Mouse (Mus musculus): ENCODE data around the gene Clk2. TPM values are rescaled to one million over a fixed set of nuclear protein-coding genes. Genes with fewer than 3 reads are reported as not detected.

Gene Clk2
- total RNA-seq, 2 experiments from 2014 or later, result 40.9 to 45.0 TPM

DNA sequence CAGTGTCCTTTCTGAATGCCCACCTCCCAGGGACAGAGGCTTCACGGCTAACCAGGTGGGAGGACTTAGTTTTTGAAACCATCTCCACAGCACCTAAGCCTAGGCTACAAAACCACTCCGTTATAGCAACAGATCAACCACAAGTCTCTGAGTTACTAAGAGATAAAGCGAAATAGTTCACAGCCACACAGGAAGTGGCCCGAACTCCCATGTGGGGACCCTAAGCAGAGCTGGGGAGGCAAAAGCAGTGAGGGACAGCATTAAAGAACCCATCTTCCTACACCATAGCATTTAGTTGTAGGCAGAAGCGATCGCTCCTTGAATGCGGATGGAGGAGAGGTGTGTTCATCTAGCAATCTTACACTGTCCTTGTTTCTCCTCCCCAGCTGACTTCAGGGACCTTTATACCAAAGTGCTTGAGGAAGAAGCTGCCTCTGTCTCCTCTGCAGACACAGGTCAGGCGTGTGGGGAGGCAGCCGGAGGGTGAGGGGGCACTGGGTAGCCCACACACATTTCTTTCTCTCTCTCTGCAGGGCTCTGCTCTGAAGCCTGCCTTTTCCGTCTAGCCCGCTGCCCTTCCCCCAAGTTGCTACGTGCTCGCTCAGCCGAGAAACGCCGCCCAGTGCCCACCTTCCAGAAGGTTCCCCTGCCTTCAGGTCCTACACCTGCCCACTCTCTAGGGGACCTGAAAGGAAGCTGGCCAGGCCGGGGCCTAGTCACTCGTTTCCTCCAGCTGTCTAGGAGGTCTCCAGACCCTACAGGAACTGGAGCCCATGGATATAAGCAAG lies 23.3 kb downstream of the Clk2 start:
- DNase-seq (ENCODE audit: low spot score in 2 of 2), result no peak

DNA sequence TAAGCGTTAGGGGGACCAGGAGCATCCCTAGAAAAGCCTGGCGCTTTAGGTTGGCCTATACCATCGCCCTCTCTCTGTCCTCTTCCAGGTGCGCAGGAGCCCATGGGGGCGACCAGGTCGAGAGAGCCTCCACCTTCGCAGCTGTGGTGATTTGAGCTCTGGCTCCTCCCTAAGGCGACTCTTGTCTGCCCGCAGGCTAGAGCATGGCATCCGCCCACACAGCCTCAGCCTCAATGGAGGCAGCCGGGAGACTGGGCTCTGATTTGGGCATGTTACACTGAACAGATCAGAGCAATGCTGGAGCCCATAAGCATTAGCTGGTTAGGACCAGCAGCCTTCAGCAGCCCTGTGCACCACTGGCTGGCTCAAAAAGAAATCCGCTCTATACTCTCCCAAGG lies 23.9 kb downstream of the Clk2 start:
- peak in 1 of 2 experiments; percentile 36 for DNase-seq (ENCODE audit: low spot score in 2 of 2)

DNA sequence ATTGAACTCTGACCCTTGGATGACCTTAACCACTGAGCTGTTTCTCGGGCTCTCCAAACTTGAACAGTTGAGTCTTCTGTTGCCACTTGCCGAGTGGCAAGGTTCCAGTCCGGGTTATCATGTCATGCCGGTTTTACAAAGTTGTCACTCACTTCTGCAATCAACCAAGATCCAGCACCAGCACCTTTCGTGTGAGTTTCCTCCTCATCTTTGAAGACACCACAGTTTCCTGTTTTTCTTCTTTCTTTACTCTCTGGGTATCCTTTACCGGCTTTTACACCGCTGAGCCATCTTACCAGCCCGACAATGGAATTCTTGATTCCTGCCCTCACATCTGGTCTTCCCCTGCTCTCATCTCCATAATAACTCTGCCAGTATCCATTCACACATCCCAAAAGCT lies 25.8 kb downstream of the Clk2 start:
- DNase-seq (ENCODE audit: low spot score in 2 of 2), result no peak

DNA sequence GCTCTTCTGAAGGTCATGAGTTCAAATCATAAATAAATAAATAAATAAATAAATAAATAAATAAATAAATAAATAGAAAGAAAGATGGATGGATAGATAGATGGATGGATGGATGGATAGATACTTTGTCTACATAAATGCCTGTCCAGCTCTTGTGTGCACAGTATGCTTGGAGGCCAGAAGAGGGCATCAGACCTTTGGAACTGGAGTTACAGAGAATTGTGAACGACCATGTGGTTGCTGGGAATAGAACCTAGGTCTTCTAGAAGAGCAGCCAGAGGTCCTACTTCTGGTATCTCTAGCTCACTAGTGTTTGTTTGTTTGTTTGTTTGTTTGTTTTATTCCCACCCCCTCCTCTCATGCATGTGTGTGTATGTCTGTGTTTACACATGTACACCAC lies 28.8 kb downstream of the Clk2 start:
- no peak for DNase-seq (ENCODE audit: low spot score in 2 of 2)

GRCm38 (mm10) chr3:89193853-89194252 lies 29.3 kb downstream of the Clk2 start:
- no peak for DNase-seq (ENCODE audit: low spot score in 2 of 2)

- peak; percentile 78 to 82 for DNase-seq (ENCODE audit: low spot score in 2 of 2)
Observed at GRCm38 (mm10) chr3:89195979-89196877, 31.6 kb downstream of the Clk2 start.

DNA sequence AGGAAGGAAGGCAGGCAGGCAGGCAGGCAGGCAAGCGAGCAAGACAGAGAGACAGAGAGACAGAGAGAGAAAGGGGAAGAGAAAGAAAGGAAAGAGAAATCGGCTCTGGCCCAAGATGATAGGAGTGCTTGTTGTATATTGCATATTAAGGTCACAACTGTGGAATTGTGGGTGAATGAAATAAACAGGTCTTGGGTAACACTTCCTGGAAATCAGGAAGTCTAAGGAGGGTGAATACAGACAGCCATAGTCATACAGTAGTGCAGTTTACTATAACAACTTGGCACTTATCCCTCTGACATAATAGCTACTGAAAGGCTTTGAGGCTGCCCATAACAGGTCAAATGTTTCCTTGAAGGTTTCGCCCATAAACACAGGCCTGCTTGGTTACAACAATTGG lies 35.2 kb downstream of the Clk2 start:
- no peak for DNase-seq (ENCODE audit: low spot score in 2 of 2)

DNA sequence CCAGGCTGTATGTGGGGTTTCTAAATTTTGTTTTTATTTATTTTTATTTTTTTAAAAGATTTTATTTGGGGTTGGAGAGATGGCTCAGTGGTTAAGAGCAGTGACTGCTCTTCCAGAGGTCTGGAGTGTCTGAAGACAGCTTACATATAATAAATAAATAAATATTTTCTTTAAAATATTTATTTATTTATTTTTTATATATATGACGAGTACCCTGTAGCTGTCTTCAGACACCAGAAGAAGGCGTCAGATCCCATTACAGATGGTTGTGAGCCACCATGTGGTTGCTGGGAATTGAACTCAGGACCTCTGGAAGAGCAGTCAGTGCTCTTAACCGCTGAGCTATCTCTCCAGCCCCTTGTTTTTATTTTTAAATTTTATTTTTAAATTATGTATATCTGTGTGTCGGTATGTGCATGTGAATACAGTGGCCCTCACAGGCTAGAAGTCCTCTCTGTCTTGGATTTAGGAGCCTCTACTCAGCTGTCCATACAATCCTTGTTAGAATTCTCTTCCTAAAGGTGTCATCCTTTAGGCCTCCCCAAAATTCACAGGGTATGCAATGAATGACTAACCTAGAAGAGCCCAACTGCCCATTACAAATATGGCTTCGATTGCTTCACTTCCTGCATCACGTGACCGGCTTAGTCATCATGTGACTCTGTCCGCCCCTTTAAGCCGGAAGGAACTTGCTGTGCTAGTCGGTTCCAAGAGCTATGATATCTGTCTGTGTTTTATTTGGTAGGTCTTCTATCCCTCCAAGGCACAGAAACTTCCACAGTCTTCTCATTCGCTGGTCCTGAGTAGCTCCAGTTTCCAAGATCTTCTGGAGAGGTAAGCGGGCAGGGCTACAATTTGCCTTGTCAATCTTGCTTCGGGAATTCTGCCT lies 37.9 kb downstream of the Clk2 start, which contains the start of gene Gba:
Gene Gba, plus strand, starts transcription at position 676 of the 889 bp plus-strand sequence.
- peak; percentile 87 to 88 for DNase-seq (ENCODE audit: low spot score in 2 of 2)

GRCm38 (mm10) chr3:89203142-89203514 lies 38.5 kb downstream of the Clk2 start:
- no peak for DNase-seq (ENCODE audit: low spot score in 2 of 2)

DNA sequence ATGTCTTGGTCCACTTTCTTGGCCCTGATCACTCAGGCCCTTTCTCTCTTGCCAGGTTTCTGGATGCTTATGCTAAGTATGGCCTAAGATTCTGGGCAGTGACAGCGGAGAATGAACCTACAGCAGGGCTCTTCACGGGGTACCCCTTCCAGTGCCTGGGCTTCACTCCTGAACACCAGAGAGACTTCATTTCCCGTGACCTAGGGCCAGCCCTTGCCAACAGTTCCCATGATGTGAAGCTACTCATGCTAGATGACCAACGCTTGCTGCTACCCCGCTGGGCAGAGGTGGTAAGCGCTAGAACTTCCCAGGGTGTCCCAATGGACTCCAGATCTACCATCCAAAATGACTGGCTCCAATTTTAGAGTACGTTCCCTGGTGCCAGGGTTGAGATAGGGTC lies 41.5 kb downstream of the Clk2 start:
- DNase-seq (ENCODE audit: low spot score in 2 of 2), result no peak

- DNase-seq (ENCODE audit: low spot score in 2 of 2), result no peak
Observed at GRCm38 (mm10) chr3:89206695-89207094, 42.1 kb downstream of the Clk2 start.

GRCm38 (mm10) chr3:89208075-89208657 lies 43.6 kb downstream of the Clk2 start:
- no peak for DNase-seq (ENCODE audit: low spot score in 2 of 2)

DNA sequence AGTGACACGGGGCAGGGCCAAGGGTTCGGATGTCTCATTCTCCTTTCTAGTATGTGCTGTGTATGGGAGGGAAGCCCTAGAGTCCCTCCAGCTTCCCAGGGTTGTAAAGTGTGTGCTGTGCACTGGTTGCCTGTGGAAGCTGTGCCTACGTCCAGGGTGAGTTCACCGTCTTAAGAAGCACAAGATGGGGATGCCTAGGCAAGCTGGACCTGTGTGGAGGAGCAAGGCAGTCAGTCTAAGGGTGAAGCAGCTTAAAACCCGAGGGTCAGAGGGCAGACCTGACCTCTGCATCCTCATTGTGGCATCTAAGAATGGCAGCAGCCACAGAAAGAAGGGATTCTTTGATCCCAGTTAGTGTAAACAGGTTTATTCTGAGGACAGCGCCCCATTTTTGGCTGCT lies 44.1 kb downstream of the Clk2 start:
- DNase-seq (ENCODE audit: low spot score in 2 of 2), result no peak

- no peak for DNase-seq (ENCODE audit: low spot score in 2 of 2)
Observed at GRCm38 (mm10) chr3:89209731-89210130, 45.1 kb downstream of the Clk2 start.

DNA sequence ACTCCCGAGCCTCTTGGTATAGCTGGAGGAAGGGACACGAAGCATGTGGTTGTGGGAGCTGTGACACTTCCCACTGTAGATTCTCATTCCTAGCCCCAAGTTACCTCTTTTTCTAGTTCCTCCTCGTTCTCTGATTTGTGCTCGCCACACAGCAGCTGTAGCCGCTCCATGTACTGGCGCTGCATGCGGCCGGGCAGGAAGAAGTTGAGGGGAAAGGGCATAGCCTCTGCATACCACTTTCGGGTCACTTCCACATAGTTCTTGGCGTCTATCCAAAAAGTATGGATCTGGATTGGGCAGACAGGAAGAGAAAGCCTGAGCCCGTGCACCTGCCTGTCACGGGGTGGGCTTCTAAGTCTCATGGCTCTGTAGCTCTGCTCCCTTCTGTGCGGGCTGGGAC lies 45.6 kb downstream of the Clk2 start:
- DNase-seq (ENCODE audit: low spot score in 2 of 2), result no peak

DNA sequence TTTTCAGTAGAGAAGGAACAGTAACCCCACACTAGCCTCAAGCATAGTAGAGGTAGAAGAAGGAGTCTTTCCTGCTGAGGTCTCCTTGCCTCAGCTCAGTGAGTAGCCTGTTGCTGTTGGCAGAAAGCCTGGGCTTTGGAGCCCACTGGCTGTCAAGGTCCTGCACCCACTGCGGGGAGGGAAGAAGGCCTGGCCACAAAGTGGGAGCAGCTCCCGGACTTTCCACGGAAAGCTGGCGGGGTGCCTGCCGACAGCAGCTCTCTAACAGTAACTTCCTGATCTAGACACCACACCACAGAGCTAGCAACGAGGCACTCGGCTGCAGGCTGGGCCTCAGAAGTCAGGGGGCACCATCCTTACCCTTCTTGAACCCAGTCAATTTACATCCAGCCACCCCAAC lies 46.1 kb downstream of the Clk2 start:
- no peak for DNase-seq (ENCODE audit: low spot score in 2 of 2)

DNA sequence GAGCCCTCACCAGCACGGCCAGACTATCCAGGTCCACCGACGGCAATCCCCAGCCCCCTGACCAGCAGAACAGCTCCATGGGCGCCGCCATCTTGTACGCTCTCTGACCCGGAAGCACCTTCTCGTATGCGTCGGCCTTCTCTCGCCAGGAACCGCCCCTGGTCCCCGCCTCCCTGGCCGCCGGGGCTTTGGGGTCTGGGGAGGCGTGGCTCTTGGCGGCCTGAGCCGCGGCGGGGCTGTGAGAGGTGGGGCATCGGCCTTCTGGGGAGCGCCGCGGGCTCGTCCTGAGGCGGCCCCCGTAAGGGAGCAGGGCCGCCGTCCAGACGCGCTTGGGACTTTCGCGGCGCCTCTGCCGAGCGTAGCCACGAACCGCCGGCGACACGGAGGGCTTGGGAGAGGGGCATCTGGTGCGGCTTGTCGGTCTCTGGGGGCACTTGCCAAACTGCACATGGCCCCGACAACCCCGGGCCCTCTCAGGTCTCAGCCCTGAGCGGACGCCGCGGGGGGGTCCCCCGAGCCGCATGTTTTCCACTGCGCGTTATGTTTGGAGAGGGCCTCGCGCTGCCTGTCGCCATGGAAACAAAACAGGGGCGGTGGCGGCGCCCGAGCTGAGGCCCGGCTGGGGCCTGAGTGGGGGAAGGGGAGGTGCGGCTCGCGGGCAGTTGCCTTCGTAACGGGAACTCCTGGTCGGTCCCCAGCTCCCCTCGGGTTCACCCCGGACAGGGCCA lies 49.4 kb downstream of the Clk2 start:
- DNase-seq (ENCODE audit: low spot score in 2 of 2), result peak; percentile 92 to 93

DNA sequence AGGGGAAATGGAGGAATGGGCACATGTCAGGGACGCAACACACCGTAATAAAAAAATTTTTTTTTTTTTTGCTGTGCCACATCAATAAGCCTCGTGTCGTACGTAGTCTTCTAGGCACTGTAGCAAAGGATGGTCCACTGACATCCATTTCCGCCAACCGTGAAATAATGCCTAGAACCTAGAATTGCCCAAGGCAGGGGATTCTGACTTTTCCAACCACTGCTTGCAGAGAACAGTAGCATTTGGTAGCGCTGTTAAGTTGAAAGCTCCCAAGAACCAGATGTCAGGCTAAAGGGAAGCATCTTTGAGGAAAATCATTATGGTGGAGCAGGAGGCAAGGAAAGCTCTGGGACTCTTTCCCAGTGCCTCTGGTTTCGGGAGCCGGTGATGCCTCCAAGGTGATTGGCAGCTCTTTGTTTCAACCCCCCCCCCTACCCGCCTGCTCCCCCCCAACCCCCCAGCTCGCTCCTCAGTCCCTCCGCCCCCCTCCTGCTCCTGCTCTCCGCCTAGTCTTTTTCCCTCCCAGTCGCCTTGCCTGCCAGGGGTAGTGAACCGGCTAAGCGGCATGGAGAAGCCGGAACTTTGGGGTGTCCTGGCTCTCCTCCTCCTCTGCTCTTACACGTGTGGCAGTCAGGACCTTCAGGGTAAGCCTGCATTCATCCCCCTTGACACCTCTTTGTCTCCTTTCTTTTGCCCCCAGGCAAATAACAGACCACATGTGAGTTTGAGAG lies 50.3 kb downstream of the Clk2 start, which contains the start of gene Thbs3:
Gene Thbs3, plus strand, starts transcription at position 500 of the 731 bp plus-strand sequence.
- DNase-seq (ENCODE audit: low spot score in 2 of 2), result no peak

DNA sequence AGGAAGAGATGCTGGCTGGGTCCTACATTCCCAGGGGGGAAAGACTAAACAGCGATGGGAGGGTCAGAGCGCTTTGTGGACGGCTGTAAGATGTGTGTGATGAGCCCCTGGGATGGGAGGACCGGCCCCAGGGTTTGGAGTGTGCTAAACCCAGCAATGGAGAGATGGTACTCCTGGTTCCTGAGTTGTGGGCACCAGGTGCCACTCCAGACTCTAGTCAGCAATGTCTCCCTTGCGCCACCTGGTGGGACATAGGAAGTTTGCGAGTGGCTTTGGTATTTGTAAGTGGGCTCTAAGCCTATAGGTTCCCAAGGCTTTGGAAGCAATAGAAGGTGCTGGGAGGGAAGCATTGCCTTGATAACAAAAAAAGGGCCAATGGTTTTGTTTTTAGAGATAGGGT lies 51.3 kb downstream of the Clk2 start:
- peak; percentile 89 to 90 for DNase-seq (ENCODE audit: low spot score in 2 of 2)
